Mouse (Mus musculus): Measurements from ENCODE around the gene Rhox2h. TPM values are rescaled to one million over a fixed set of nuclear protein-coding genes. Genes with fewer than 3 reads are reported as not detected.

Rhox2h gene
- total RNA-seq (2023) = not detected

GRCm38 (mm10) chrX:37673177-37673576, at the start of gene Rhox2h:
TSS of gene Rhox2h (minus strand) at chrX:37673277.

GRCm38 (mm10) chrX:37668664-37669063, 4.4 kb downstream of the Rhox2h start, which contains the start of gene Rhox3h:
TSS of gene Rhox3h (minus strand) at chrX:37668764.

GRCm38 (mm10) chrX:37651227-37651626, 21.9 kb downstream of the Rhox2h start, which contains the start of gene Rhox4g:
TSS of gene Rhox4g (minus strand) at chrX:37651327.

GRCm38 (mm10) chrX:37643370-37643769, 29.7 kb downstream of the Rhox2h start, which contains the start of gene Rhox2g:
TSS of gene Rhox2g (minus strand) at chrX:37643470.

GRCm38 (mm10) chrX:37628512-37628911, 44.6 kb downstream of the Rhox2h start, which contains the start of gene Rhox3g:
TSS of gene Rhox3g (minus strand) at chrX:37628612.

Other genes with a start within 250 kb of the Rhox2h start
- gene Rhox4b, start 240.8 kb downstream of the Rhox2h start, total RNA-seq (2023) = not detected
- not detected for gene Rhox2c, start 219.6 kb downstream of the Rhox2h start, total RNA-seq (2023)
- gene Rhox3c, start 214.7 kb downstream of the Rhox2h start, total RNA-seq (2023) = not detected
- not detected for gene Rhox4c, start 192.9 kb downstream of the Rhox2h start, total RNA-seq (2023)
- gene Rhox2d, start 179.8 kb downstream of the Rhox2h start, total RNA-seq (2023) = not detected
- not detected for gene Rhox4d, start 158.9 kb downstream of the Rhox2h start, total RNA-seq (2023)
- gene Rhox2e, start 142.8 kb downstream of the Rhox2h start, total RNA-seq (2023) = not detected
- not detected for gene Rhox3e, start 131.3 kb downstream of the Rhox2h start, total RNA-seq (2023)
- gene Rhox4e, start 115.9 kb downstream of the Rhox2h start, total RNA-seq (2023) = not detected
- not detected for gene Rhox2f, start 101.9 kb downstream of the Rhox2h start, total RNA-seq (2023)
- not detected for gene Rhox3f, start 92.3 kb downstream of the Rhox2h start, total RNA-seq (2023)
- not detected for gene Rhox4f, start 65.6 kb downstream of the Rhox2h start, total RNA-seq (2023)
- gene Rhox3g, start 44.7 kb downstream of the Rhox2h start, total RNA-seq (2023) = not detected
- not detected for gene Rhox2g, start 29.8 kb downstream of the Rhox2h start, total RNA-seq (2023)
- gene Rhox4g, start 21.9 kb downstream of the Rhox2h start, total RNA-seq (2023) = not detected
- not detected for gene Rhox3h, start 4.5 kb downstream of the Rhox2h start, total RNA-seq (2023)
- gene Rhox5, start 131.6 kb upstream of the Rhox2h start, total RNA-seq (2023) = not detected
- gene Rhox6, start 153.6 kb upstream of the Rhox2h start, total RNA-seq (2023) = not detected
- gene Rhox7a, start 158.4 kb upstream of the Rhox2h start, total RNA-seq (2023) = not detected
- not detected for gene Rhox8, start 205.7 kb upstream of the Rhox2h start, total RNA-seq (2023)
- not detected for gene Rhox7b, start 224.0 kb upstream of the Rhox2h start, total RNA-seq (2023)
- not detected for gene Rhox9, start 228.5 kb upstream of the Rhox2h start, total RNA-seq (2023)